Comparison of ENCODE assay signal across 18 mouse cellular contexts in genomic region chr7:113285405-113285804, GRCm38 (mm10).
"Had no signal": no experiment of that assay in that cellular context is flagged by ENCODE, and none has a peak within 500 bp of the region (broad histone marks: within the 10 kb centered on the region; RNA-seq: fewer than 3 reads in every experiment).

No protein-coding gene starts in this region.

- H3K4me2 ChIP-seq: lung, embryonic 15.5 days; midbrain, embryonic 11.5 days; midbrain, embryonic 13.5 days; midbrain, embryonic 15.5 days; neural tube, embryonic 12.5 days; stomach, embryonic 15.5 days had no signal

- ATAC-seq: liver, postnatal 0 days; lung, postnatal 0 days; midbrain, embryonic 13.5 days; midbrain, embryonic 15.5 days had no signal

- H3K27me3 ChIP-seq: lung, embryonic 15.5 days; midbrain, embryonic 13.5 days; midbrain, embryonic 15.5 days; neural tube, embryonic 12.5 days; stomach, embryonic 15.5 days had no signal

- H3K9me3 ChIP-seq: lung, embryonic 15.5 days; megakaryocyte, embryonic 14.5 days; midbrain, embryonic 13.5 days; midbrain, embryonic 15.5 days; neural tube, embryonic 12.5 days; stomach, embryonic 15.5 days had no signal

- H3K36me3 ChIP-seq: lung, embryonic 15.5 days; neural tube, embryonic 12.5 days had no signal

- H3K4me1 ChIP-seq: lung, embryonic 15.5 days; midbrain, embryonic 13.5 days; midbrain, embryonic 15.5 days; neural tube, embryonic 12.5 days; stomach, embryonic 15.5 days had no signal

- H3K9ac ChIP-seq: liver, postnatal 0 days; lung, embryonic 15.5 days; midbrain, embryonic 13.5 days; midbrain, embryonic 15.5 days; neural tube, embryonic 12.5 days; stomach, embryonic 15.5 days had no signal

- DNase-seq: liver, postnatal 0 days; lung, adult 2 months; lung, postnatal 14 days; lung, postnatal 36 days; right cerebral cortex, postnatal 14 days; thymus, adult 18-20 months; thymus, postnatal 14 days; thymus, postnatal 36 days had no signal

- H3K27ac ChIP-seq: lung, embryonic 15.5 days; macrophage; midbrain, embryonic 13.5 days; midbrain, embryonic 15.5 days; neural tube, embryonic 12.5 days; stomach, embryonic 15.5 days; stomach, postnatal 0 days had no signal

- H3K4me3 ChIP-seq: lung, embryonic 15.5 days; megakaryocyte, embryonic 14.5 days; midbrain, embryonic 13.5 days; midbrain, embryonic 15.5 days; neural tube, embryonic 12.5 days; stomach, embryonic 15.5 days had no signal
